Mouse (Mus musculus) activated CD4-positive, CD25-positive, alpha-beta regulatory T cell, adult 9 weeks (primary cell): Measurements from ENCODE around the gene Lum. TPM values are rescaled to one million over a fixed set of nuclear protein-coding genes. Genes with fewer than 3 reads are reported as not detected.

Experiments used
- polyA plus RNA-seq: library from polyadenylated mRNA; unstranded; fragments of 100-300 nt; shearing (Covaris generic); gene quantifications from one replicate; pipeline ENCODE4 v1.2.1, GENCODE M21; 2017

Gene Lum
- polyA plus RNA-seq: not detected

DNA sequence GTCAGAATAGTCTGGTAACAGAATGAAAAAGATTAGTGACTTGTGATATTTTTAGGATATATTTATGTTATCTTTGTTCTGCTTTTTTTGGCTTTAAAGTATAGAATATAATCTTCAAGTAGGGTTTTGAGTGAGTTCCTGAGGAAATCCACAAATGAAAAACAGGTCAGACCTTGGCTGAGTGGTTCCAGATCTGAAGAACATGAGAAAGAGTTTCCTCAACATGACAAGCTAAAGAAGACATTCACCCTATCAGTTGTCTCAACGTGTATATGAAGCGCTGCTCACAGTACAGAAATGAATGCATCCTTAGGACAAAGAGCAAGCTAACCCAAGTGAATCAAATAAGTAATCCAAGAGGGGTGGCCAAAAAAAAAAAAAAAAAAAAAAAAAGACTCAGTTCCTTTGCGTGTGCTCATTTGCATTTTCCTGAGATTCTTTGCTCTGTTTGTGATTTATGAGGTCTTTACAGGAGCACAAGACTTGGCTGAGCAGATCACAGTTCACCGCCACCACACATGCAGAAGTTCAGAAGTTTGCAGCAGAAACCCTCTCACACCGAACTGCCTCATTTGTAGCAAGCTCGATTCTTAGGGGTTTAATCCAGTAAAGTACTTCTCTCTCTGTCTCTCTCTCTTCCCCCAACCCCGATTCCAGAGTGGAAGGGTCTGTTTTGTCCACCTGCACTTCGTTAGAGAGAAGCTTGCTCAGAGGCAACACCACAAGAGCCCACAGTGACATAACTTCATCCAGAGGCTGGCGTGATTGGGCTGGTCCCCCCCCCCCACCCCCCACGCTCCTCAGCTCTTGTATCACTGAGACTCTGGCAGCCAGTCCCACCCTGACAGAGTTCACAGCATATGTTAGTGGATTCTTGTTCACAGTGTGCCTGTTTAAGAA is at the start of gene Lum:
TSS of gene Lum (plus strand) at position 172 of the 900 bp plus-strand sequence.

GRCm38 (mm10) chr10:97606579-97606978 is 41.7 kb downstream of the Lum start, which contains the start of gene Kera:
Gene Kera, plus strand, starts transcription at chr10:97606879.

Other genes starting within 250 kb of the Lum start
- gene Dcn, start 85.5 kb upstream of the Lum start, polyA plus RNA-seq: not detected
- gene Kera, start 41.8 kb downstream of the Lum start, polyA plus RNA-seq: not detected
- not detected for gene Epyc, start 78.9 kb downstream of the Lum start, polyA plus RNA-seq
- gene Ccer1, start 127.9 kb downstream of the Lum start, polyA plus RNA-seq: not detected
- not detected for gene C030005K15Rik, start 161.6 kb downstream of the Lum start, polyA plus RNA-seq